Mouse (Mus musculus): ENCODE measurements around the gene Spn. TPM values are rescaled to one million over a fixed set of nuclear protein-coding genes. Genes with fewer than 3 reads are reported as not detected.
"Not testable (repeated sequence)": the region's sequence is repeated elsewhere in the genome, so short reads cannot be mapped to it uniquely, and the experiment has no call there.

The Spn gene
- polyA plus RNA-seq (2015; fragmentation: Nextera tagmentation; extraction: Ambion mirVana): 0.64 and 1.0 TPM in 2 replicates

GRCm38 (mm10) chr7:127137262-127138017, at the start of gene Spn:
Gene Spn, minus strand, starts transcription at chr7:127137823.
- no peak for ATAC-seq (ENCODE audit: insufficient read depth, low FRiP score, low read depth)
- H3K9ac ChIP-seq: no peak within 1 kb of the TSS
- H3K4me1 ChIP-seq: no peaks in the 10 kb centered on the region
- WGBS: 57% methylated on average over 9 of the region's 9 CpGs
- H3K36me3 ChIP-seq: no peaks in the 10 kb centered on the region
- peak within 1 kb of the TSS; percentile 10; the same call in 1 of the 2 replicates for H3K4me2 ChIP-seq
- no peaks in the 10 kb centered on the region for H3K27me3 ChIP-seq (replicated peaks)
- no peak within 1 kb of the TSS for H3K4me3 ChIP-seq (replicated peaks)
- no peak within 1 kb of the TSS for H3K27ac ChIP-seq
- H3K9me3 ChIP-seq: no peaks in the 10 kb centered on the region

GRCm38 (mm10) chr7:127187351-127187750, 49.7 kb upstream of the Spn start:
- 68% methylated on average over 10 of the region's 10 CpGs for WGBS
- H3K4me3 ChIP-seq (replicated peaks): no peak overlapping the region
- no peaks in the 10 kb centered on the region for H3K9me3 ChIP-seq
- no peak overlapping the region for H3K9ac ChIP-seq
- H3K36me3 ChIP-seq: peaks cover 10% of the 10 kb centered on the region
- no peaks in the 10 kb centered on the region for H3K4me1 ChIP-seq
- H3K4me2 ChIP-seq: no peak overlapping the region
- H3K27me3 ChIP-seq (replicated peaks): no peaks in the 10 kb centered on the region
- ATAC-seq (ENCODE audit: insufficient read depth, low FRiP score, low read depth): no peak
- no peak overlapping the region for H3K27ac ChIP-seq

- Histone ChIP-seq H3K36me3 (no peaks in the 10 kb centered on the region), H3K4me3 (replicated peaks) (no peak overlapping the region), H3K9ac (no peak overlapping the region), H3K9me3 (no peaks in the 10 kb centered on the region), H3K27ac (no peak overlapping the region), H3K4me1 (no peaks in the 10 kb centered on the region), H3K27me3 (replicated peaks) (no peaks in the 10 kb centered on the region), H3K4me2 (no peak overlapping the region)
- 59% methylated on average over 3 of the region's 3 CpGs for WGBS
- no peak for ATAC-seq (ENCODE audit: insufficient read depth, low FRiP score, low read depth)
Measured at GRCm38 (mm10) chr7:127185601-127186000, 48.0 kb upstream of the Spn start.

- Histone ChIP-seq H3K27me3 (replicated peaks) (no peaks in the 10 kb centered on the region), H3K36me3 (no peaks in the 10 kb centered on the region), H3K4me2 (no peak overlapping the region), H3K4me3 (replicated peaks) (no peak overlapping the region), H3K4me1 (no peaks in the 10 kb centered on the region), H3K27ac (no peak overlapping the region), H3K9ac (no peak overlapping the region), H3K9me3 (no peaks in the 10 kb centered on the region)
- no peak for ATAC-seq (ENCODE audit: insufficient read depth, low FRiP score, low read depth)
- 13% methylated on average over 1 of the region's 1 CpGs for WGBS
Measured at GRCm38 (mm10) chr7:127184720-127185119, 47.1 kb upstream of the Spn start.

- Histone ChIP-seq H3K27me3 (replicated peaks) (no peaks in the 10 kb centered on the region), H3K4me2 (no peak overlapping the region), H3K4me3 (replicated peaks) (no peak overlapping the region), H3K36me3 (no peaks in the 10 kb centered on the region), H3K9ac (no peak overlapping the region), H3K27ac (no peak overlapping the region), H3K9me3 (no peaks in the 10 kb centered on the region), H3K4me1 (no peaks in the 10 kb centered on the region)
- no peak; the same call in 1 of the 2 replicates for ATAC-seq (ENCODE audit: insufficient read depth, low FRiP score, low read depth)
- WGBS: 71% methylated on average over 6 of the region's 6 CpGs
Measured at GRCm38 (mm10) chr7:127183828-127184227, 46.2 kb upstream of the Spn start.

- H3K9ac ChIP-seq: no peak overlapping the region
- no peaks in the 10 kb centered on the region for H3K4me1 ChIP-seq
- ATAC-seq (ENCODE audit: insufficient read depth, low FRiP score, low read depth): no peak
- no peaks in the 10 kb centered on the region for H3K36me3 ChIP-seq
- H3K27me3 ChIP-seq (replicated peaks): no peaks in the 10 kb centered on the region
- no peak overlapping the region for H3K27ac ChIP-seq
- H3K4me3 ChIP-seq (replicated peaks): no peak overlapping the region
- H3K4me2 ChIP-seq: no peak overlapping the region
- H3K9me3 ChIP-seq: no peaks in the 10 kb centered on the region
- 58% methylated on average over 8 of the region's 8 CpGs for WGBS
Measured at GRCm38 (mm10) chr7:127183345-127183744, 45.7 kb upstream of the Spn start.

GRCm38 (mm10) chr7:127181724-127182123, 44.1 kb upstream of the Spn start:
- H3K9ac ChIP-seq; H3K4me2 ChIP-seq; H3K4me1 ChIP-seq; H3K9me3 ChIP-seq; H3K27ac ChIP-seq; H3K4me3 ChIP-seq (replicated peaks); H3K27me3 ChIP-seq (replicated peaks); ATAC-seq (ENCODE audit: insufficient read depth, low FRiP score, low read depth); H3K36me3 ChIP-seq: not testable (repeated sequence)
- 29% methylated on average over 3 of the region's 3 CpGs for WGBS

- Histone ChIP-seq H3K27me3 (replicated peaks) (no peaks in the 10 kb centered on the region), H3K9me3 (no peaks in the 10 kb centered on the region), H3K9ac (no peak overlapping the region), H3K27ac (no peak overlapping the region), H3K4me3 (replicated peaks) (no peak overlapping the region), H3K36me3 (no peaks in the 10 kb centered on the region), H3K4me1 (no peaks in the 10 kb centered on the region), H3K4me2 (no peak overlapping the region)
- no peak for ATAC-seq (ENCODE audit: insufficient read depth, low FRiP score, low read depth)
- WGBS: 55% methylated on average over 2 of the region's 2 CpGs
Measured at GRCm38 (mm10) chr7:127180783-127181182, 43.2 kb upstream of the Spn start.

- no peaks in the 10 kb centered on the region for H3K4me1 ChIP-seq
- no peak overlapping the region for H3K4me2 ChIP-seq
- no peak for ATAC-seq (ENCODE audit: insufficient read depth, low FRiP score, low read depth)
- WGBS: 75% methylated on average over 4 of the region's 4 CpGs
- H3K9ac ChIP-seq: no peak overlapping the region
- no peaks in the 10 kb centered on the region for H3K9me3 ChIP-seq
- no peak overlapping the region for H3K4me3 ChIP-seq (replicated peaks)
- H3K27ac ChIP-seq: no peak overlapping the region
- H3K36me3 ChIP-seq: no peaks in the 10 kb centered on the region
- no peaks in the 10 kb centered on the region for H3K27me3 ChIP-seq (replicated peaks)
Measured at GRCm38 (mm10) chr7:127176937-127177336, 39.3 kb upstream of the Spn start.

GRCm38 (mm10) chr7:127166501-127166900, 28.9 kb upstream of the Spn start:
- H3K9me3 ChIP-seq: no peaks in the 10 kb centered on the region
- H3K9ac ChIP-seq: no peak overlapping the region
- no peaks in the 10 kb centered on the region for H3K4me1 ChIP-seq
- no peaks in the 10 kb centered on the region for H3K36me3 ChIP-seq
- ATAC-seq (ENCODE audit: insufficient read depth, low FRiP score, low read depth): no peak
- H3K27ac ChIP-seq: no peak overlapping the region
- H3K4me3 ChIP-seq (replicated peaks): no peak overlapping the region
- no peak overlapping the region for H3K4me2 ChIP-seq
- no peaks in the 10 kb centered on the region for H3K27me3 ChIP-seq (replicated peaks)
- WGBS: 81% methylated on average over 5 of the region's 5 CpGs

GRCm38 (mm10) chr7:127165607-127166493, 28.2 kb upstream of the Spn start:
- H3K4me1 ChIP-seq: no peaks in the 10 kb centered on the region
- no peak overlapping the region for H3K9ac ChIP-seq
- H3K36me3 ChIP-seq: no peaks in the 10 kb centered on the region
- 79% methylated on average over 12 of the region's 12 CpGs for WGBS
- H3K27me3 ChIP-seq (replicated peaks): no peaks in the 10 kb centered on the region
- no peak overlapping the region for H3K4me2 ChIP-seq
- no peak for ATAC-seq (ENCODE audit: insufficient read depth, low FRiP score, low read depth)
- H3K27ac ChIP-seq: no peak overlapping the region
- no peaks in the 10 kb centered on the region for H3K9me3 ChIP-seq
- no peak overlapping the region for H3K4me3 ChIP-seq (replicated peaks)

- Histone ChIP-seq H3K36me3 (no peaks in the 10 kb centered on the region), H3K27ac (no peak overlapping the region), H3K4me2 (no peak overlapping the region), H3K4me1 (no peaks in the 10 kb centered on the region), H3K9ac (no peak overlapping the region), H3K27me3 (replicated peaks) (no peaks in the 10 kb centered on the region), H3K9me3 (no peaks in the 10 kb centered on the region), H3K4me3 (replicated peaks) (no peak overlapping the region)
- no peak for ATAC-seq (ENCODE audit: insufficient read depth, low FRiP score, low read depth)
- WGBS: 80% methylated on average over 4 of the region's 4 CpGs
Measured at GRCm38 (mm10) chr7:127164002-127164401, 26.4 kb upstream of the Spn start.
